Mouse (Mus musculus) embryonic stem cell, embryonic (primary cell): ENCODE data around the gene Fabp6.

Experiments
- CTCF ChIA-PET, 4 experiments: fragments of 300-600 bp in 2 of 4; fragments of 350-600 bp in 2 of 4; sonication (Branson Sonifier 250); formaldehyde crosslinking; loops; one replicate each; lab custom pipeline; 2022; ENCODE audit warnings: inconsistent platforms in 2 of 4; lab: Charles Lee
- POLR2A ChIA-PET, 4 experiments: fragments of 300-600 bp in 2 of 4; fragments of 350-600 bp in 2 of 4; sonication (Branson Sonifier 250); formaldehyde crosslinking; loops; one replicate each; lab custom pipeline; 2022; ENCODE audit warnings: antibody characterized with exemption in 4 of 4, inconsistent platforms in 1 of 4; lab: Charles Lee

The Fabp6 gene

GRCm38 (mm10) chr11:43568263-43568662, 33.1 kb downstream of the Fabp6 start:
- ChIA-PET POLR2A (interaction anchor here (0.5 to 1.6 kb wide), 6 partner anchors 17 to 1963 kb away, joined by 3 to 7 read pairs (median 4); no protein-coding TSS in a partner anchor), CTCF (interaction anchor here in 3 of 4 experiments (0.6 to 1.7 kb wide), 10 partner anchors 9 to 127 kb away, joined by 3 to 7 read pairs (median 4); no protein-coding TSS in a partner anchor)

- POLR2A ChIA-PET = interaction anchor here in 3 of 4 experiments (0.6 to 2.2 kb wide), 4 partner anchors 9 to 19 kb away, joined by 3 to 7 read pairs (median 6); no protein-coding TSS in a partner anchor
- CTCF ChIA-PET = interaction anchor here (0.6 to 2.5 kb wide), 8 partner anchors 10 to 82 kb away, joined by 3 to 9 read pairs (median 4); no protein-coding TSS in a partner anchor
Observed at GRCm38 (mm10) chr11:43566696-43567095, 34.6 kb downstream of the Fabp6 start.

GRCm38 (mm10) chr11:43565852-43566251, 35.5 kb downstream of the Fabp6 start:
- ChIA-PET CTCF (interaction anchor here (0.5 to 2.5 kb wide), 16 partner anchors 8 to 778 kb away, joined by 3 to 9 read pairs (median 4); no protein-coding TSS in a partner anchor), POLR2A (interaction anchor here in 2 of 4 experiments (0.7 to 2.2 kb wide), 3 partner anchors 9 to 75 kb away, joined by 3 to 6 read pairs (median 5); no protein-coding TSS in a partner anchor)

- ChIA-PET CTCF (interaction anchor here (0.6 to 2.5 kb wide), 11 partner anchors 9 to 104 kb away, joined by 3 to 9 read pairs (median 4); no protein-coding TSS in a partner anchor), POLR2A (interaction anchor here in 2 of 4 experiments (0.7 to 2.2 kb wide), 4 partner anchors 8 to 74 kb away, joined by 3 to 7 read pairs (median 6); no protein-coding TSS in a partner anchor)
Observed at GRCm38 (mm10) chr11:43565414-43565813, 35.9 kb downstream of the Fabp6 start.

- ChIA-PET CTCF (interaction anchor here in 3 of 4 experiments (0.6 to 1.8 kb wide), 4 partner anchors 44 to 835 kb away, joined by 3 to 15 read pairs (median 4); no protein-coding TSS in a partner anchor), POLR2A (interaction anchor here in 2 of 4 experiments (0.5 to 1.9 kb wide), 7 partner anchors 9 to 131 kb away, joined by 3 to 7 read pairs (median 4); no protein-coding TSS in a partner anchor)
Observed at GRCm38 (mm10) chr11:43563654-43564244, 37.6 kb downstream of the Fabp6 start.

- POLR2A ChIA-PET = interaction anchor here in 1 of 4 experiments (0.6 to 1.2 kb wide), 2 partner anchors 11 to 36 kb away, joined by 3 to 4 read pairs; no protein-coding TSS in a partner anchor
Observed at GRCm38 (mm10) chr11:43559515-43560292, 41.6 kb downstream of the Fabp6 start.

GRCm38 (mm10) chr11:43556538-43556937, 44.8 kb downstream of the Fabp6 start:
- POLR2A ChIA-PET = interaction anchor here (0.6 to 1.7 kb wide), 7 partner anchors 9 to 615 kb away, joined by 3 to 6 read pairs (median 4); partner anchors contain the start of gene Ttc1 (in 1 of the 4)
- CTCF ChIA-PET = interaction anchor here (0.5 to 2.2 kb wide), 26 partner anchors 8 to 900 kb away, joined by 3 to 29 read pairs (median 3); no protein-coding TSS in a partner anchor

More at GRCm38 (mm10) chr11:43559515-43560292, 41.6 kb downstream of the Fabp6 start:
- CTCF ChIA-PET = interaction anchor here in 3 of 4 experiments (0.6 to 1.8 kb wide), 6 partner anchors 9 to 43 kb away, joined by 4 to 7 read pairs (median 5); no protein-coding TSS in a partner anchor

- POLR2A ChIA-PET = interaction anchor here in 1 of 4 experiments (1.1 to 1.3 kb wide), 2 partner anchors 11 to 33 kb away, joined by 3 to 7 read pairs; no protein-coding TSS in a partner anchor
- CTCF ChIA-PET = interaction anchor here in 3 of 4 experiments (0.8 to 2.0 kb wide), 4 partner anchors 28 to 163 kb away, joined by 3 to 7 read pairs (median 4); no protein-coding TSS in a partner anchor
Observed at GRCm38 (mm10) chr11:43552675-43553074, 48.7 kb downstream of the Fabp6 start.

- POLR2A ChIA-PET = interaction anchor here in 2 of 4 experiments (0.7 to 1.3 kb wide), 5 partner anchors 11 to 55 kb away, joined by 3 to 7 read pairs (median 3); no protein-coding TSS in a partner anchor
- CTCF ChIA-PET = interaction anchor here (0.6 to 1.3 kb wide), 4 partner anchors 27 to 133 kb away, joined by 3 to 5 read pairs (median 4); partner anchors contain the start of gene 4933415A04Rik (in 1 of the 4)
Observed at GRCm38 (mm10) chr11:43551756-43552155, 49.6 kb downstream of the Fabp6 start.

- CTCF ChIA-PET = interaction anchor here in 2 of 4 experiments (0.6 kb wide), 2 partner anchors 21 to 119 kb away, joined by 3 read pairs; partner anchors contain the start of gene Ccnjl (in 1 of the 2)
- POLR2A ChIA-PET = interaction anchor here in 2 of 4 experiments (0.8 to 1.6 kb wide), 5 partner anchors 9 to 45 kb away, joined by 3 to 5 read pairs (median 4); partner anchors contain the start of gene Ccnjl (in 1 of the 2)
Observed at GRCm38 (mm10) chr11:43549701-43550100, 51.6 kb downstream of the Fabp6 start.

GRCm38 (mm10) chr11:43548657-43549435, 52.5 kb downstream of the Fabp6 start:
- CTCF ChIA-PET = interaction anchor here (0.5 to 2.2 kb wide), 5 partner anchors 32 to 120 kb away, joined by 3 to 5 read pairs (median 3); no protein-coding TSS in a partner anchor

GRCm38 (mm10) chr11:43548148-43548547, 53.2 kb downstream of the Fabp6 start:
- POLR2A ChIA-PET = interaction anchor here in 3 of 4 experiments (0.5 to 1.6 kb wide), 6 partner anchors 8 to 202 kb away, joined by 3 to 5 read pairs (median 4); no protein-coding TSS in a partner anchor
- CTCF ChIA-PET = interaction anchor here in 3 of 4 experiments (0.8 to 2.2 kb wide), 3 partner anchors 31 kb away, joined by 3 to 5 read pairs (median 4); no protein-coding TSS in a partner anchor

More at GRCm38 (mm10) chr11:43548657-43549435, 52.5 kb downstream of the Fabp6 start:
- POLR2A ChIA-PET = interaction anchor here (0.5 to 1.6 kb wide), 7 partner anchors 10 to 202 kb away, joined by 3 to 5 read pairs (median 4); partner anchors contain the start of gene Ccnjl (in 1 of the 4)

- ChIA-PET CTCF (interaction anchor here in 3 of 4 experiments (0.6 to 2.2 kb wide), 5 partner anchors 13 to 54 kb away, joined by 3 to 5 read pairs (median 5); no protein-coding TSS in a partner anchor), POLR2A (interaction anchor here in 2 of 4 experiments (1.0 to 1.3 kb wide), 3 partner anchors 10 to 121 kb away, joined by 3 to 7 read pairs (median 5); partner anchors contain the start of gene Pttg1 (in 1 of the 2))
Observed at GRCm38 (mm10) chr11:43546678-43547077, 54.7 kb downstream of the Fabp6 start.
